Mouse (Mus musculus) heart, postnatal 0 days (tissue): ENCODE measurements around the gene Epha4.

Experiments
- CTCF ChIP-seq: IDR thresholded peaks from 2 replicates; pipeline ENCODE4 v1.5.1; 2016; ENCODE audit warnings: antibody characterized with exemption, control low read depth, low read depth
- EP300 ChIP-seq: IDR thresholded peaks from 2 replicates; pipeline ENCODE4 v1.6.1; 2016; ENCODE audit warnings: antibody characterized with exemption, low read depth

DNA sequence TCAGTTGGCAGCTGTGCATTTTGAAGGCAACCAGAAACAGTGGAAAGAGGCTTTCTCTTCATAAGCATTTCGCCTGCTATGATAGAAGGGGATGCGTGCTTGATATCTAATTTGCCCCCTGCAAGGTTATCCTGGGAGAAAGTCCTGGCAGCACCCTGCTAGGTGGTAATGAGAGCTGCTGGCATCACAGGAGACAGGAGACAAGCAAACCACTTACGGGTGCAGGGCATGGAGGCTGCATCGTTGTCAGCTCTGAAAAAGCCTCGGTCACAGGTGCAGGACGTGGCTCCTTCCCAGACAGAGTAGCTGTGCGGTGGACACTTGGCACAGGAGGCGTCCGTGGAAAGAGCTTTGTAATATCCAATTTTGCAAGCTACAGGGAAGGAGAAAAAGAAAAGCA, 70.2 kb downstream of the Epha4 start:
- TF ChIP-seq EP300 (no peak), CTCF (no peak)
